Mouse (Mus musculus): ENCODE data around the gene Def6. TPM values are rescaled to one million over a fixed set of nuclear protein-coding genes. Genes with fewer than 3 reads are reported as not detected.
A peak's percentile ranks its signal among the peaks of the same experiment; 100 is the strongest.

Gene Def6
- polyA plus RNA-seq (2012; rRNA removed) = 5.6 and 5.9 TPM in 2 replicates

DNA sequence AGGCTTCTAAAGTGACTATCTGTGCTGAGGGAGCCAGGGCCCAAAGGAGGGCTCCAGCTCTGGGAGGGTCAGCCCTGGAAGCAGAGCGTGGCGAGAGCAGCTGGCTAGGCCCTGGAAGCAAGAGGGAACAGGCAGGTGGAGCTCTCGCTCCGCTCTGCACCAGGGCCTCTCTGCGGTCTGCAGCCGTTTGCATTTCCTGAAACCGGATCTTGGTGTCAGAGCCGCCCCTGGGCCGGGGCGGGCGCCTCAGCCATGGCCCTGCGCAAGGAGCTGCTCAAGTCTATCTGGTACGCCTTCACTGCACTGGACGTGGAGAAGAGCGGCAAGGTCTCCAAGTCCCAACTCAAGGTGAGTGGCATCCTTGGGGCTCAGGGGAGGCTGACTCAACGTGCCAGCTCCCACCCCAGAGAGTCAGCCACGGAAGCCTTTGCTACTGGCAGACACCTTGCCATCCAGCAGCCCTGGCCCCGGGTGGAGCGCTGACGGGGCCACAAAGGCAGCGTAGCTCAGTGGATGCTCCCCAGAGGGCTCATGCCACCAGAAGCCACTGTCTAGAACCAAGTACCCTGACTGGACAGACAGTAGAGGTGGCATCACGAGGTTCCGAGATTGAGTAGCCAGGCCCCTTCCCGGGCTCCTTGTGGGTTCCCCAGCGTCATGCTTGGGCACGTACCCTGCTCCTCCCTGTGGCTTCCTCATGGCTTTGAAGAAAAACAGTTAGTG lies at the start of gene Def6:
Def6 (plus strand) TSS at position 188 of the 723 bp plus-strand sequence.
- DNase-seq (ENCODE audit: extremely low spot score in 1 of 2, low spot score in 1 of 2) = peak in 1 of 2 experiments; percentile 32

DNA sequence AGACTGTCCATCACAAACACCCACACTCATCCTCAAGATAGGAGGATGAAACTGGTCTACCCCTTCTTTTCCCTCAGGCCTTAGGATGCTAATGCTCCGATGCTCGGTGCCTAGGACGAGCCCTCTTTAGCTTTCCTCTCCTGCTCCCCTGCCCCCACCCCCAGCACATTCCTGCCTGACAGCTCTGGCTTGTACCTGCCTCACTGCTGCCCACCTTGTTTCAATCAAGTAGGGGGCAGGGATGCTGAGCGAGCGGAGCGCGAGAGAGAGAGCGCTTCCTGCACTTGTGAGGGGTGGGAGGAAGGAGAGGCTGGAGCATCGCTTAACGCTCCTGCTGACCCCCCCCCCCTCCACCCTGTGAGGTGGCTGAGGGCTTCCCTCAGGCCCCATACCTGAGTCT lies 47.2 kb upstream of the Def6 start:
- DNase-seq (ENCODE audit: extremely low spot score in 1 of 2, low spot score in 1 of 2) = no peak

DNA sequence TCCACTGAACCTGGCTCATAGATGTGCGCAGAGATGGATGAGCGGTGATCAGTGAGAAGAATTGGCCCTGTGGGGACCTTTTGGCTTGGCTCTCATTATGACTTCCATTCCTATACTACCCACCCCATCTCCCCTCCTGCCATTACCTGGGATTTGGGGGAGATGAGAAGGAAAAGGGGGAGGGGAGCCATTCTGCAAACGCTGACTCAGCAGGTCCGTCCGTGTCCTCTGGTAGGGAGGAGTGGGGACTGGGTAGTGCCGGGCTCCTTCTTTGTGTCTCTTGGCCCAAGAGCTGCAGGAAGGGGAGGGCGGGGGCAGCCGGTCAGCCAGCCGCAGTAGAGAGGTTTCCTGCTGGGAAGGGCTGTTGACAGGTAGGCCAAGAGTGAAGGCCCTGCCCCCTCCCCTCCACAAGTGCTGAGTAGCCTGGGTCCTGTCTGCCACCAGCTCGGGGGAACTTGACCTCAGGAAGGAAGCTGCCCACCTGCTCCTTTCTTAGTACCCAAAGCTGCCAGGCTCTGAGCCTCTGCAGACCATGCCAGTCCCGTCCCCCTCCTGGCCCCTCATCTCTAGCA lies 46.2 kb upstream of the Def6 start:
- no peak for DNase-seq (ENCODE audit: extremely low spot score in 1 of 2, low spot score in 1 of 2)

DNA sequence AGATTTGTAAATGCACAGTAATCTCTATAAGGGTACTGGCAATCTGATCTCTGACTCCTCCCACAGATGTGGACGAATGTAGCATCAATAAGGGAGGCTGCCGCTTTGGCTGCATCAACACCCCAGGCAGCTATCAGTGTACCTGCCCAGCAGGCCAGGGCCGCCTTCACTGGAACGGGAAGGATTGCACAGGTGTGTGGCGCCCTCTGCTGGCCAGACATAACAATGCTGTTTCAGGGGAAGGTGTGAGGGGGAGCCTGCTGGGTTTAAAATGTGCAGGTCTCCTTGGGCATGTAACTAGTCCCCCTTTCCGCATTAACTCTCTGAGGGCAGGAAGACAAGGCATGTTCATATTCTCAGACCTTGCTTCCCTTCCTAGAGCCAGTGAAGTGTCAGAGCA lies 43.9 kb upstream of the Def6 start:
- peak in 1 of 2 experiments; percentile 86 for DNase-seq (ENCODE audit: extremely low spot score in 1 of 2, low spot score in 1 of 2)

DNA sequence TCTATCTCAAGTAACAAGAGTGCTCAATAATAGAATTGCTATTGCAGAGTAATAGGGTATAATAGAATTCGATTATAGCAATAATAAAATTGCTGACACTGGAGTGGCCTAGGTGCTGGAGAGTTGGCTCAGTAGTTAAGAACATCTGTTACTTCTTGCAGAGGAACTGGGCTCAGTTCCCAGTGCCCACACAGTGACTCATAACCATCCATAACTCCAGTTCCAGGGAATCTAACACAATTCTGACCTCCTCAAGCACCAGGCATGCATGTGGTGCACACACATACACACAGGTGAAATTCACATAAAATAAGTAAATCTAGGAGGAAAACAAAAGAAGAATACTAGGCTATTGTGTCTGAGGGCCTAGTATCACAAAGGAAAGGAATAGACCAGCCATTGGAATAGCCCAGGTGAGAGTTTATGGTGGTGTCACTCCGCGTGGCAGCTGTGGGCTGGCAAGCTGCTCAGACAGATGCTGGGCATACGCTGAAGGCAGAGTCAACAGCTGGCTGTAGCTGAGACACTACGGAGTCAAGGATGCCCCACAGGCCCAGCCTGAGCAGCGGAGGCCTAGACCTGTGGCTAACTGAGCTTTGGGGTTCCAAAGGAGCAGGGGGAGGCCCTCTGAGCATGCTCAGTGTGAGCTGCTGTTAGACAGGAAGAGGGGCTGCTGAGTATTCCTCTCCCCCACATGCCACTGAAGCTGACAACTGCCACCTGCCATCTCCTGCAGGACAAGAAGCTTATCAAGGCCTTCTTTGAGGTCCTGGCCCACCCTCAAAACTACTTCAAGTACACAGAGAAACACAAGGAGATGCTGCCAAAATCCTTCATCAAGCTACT lies 36.9 kb upstream of the Def6 start:
- DNase-seq (ENCODE audit: extremely low spot score in 1 of 2, low spot score in 1 of 2) = peak in 1 of 2 experiments; percentile 81

DNA sequence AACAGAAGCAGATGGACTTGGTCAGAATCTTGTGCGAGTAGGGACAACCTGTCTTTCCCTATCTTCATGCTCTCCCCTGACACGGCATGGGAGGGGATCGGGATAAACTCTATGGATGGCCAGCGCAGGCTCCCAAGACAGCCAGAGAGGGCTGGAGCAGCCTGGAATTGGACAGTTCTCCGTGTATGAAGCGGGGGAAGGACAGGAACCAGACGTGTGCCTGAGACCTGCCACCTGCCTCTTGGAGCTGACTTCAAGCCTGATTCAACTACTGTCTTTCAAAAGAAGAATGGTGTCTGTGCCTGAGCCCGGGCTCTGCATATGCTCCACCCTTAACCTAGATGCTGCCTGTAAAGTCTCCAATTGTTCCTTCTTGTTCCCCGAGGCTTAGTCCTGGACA lies 34.9 kb upstream of the Def6 start:
- DNase-seq (ENCODE audit: extremely low spot score in 1 of 2, low spot score in 1 of 2) = no peak

DNA sequence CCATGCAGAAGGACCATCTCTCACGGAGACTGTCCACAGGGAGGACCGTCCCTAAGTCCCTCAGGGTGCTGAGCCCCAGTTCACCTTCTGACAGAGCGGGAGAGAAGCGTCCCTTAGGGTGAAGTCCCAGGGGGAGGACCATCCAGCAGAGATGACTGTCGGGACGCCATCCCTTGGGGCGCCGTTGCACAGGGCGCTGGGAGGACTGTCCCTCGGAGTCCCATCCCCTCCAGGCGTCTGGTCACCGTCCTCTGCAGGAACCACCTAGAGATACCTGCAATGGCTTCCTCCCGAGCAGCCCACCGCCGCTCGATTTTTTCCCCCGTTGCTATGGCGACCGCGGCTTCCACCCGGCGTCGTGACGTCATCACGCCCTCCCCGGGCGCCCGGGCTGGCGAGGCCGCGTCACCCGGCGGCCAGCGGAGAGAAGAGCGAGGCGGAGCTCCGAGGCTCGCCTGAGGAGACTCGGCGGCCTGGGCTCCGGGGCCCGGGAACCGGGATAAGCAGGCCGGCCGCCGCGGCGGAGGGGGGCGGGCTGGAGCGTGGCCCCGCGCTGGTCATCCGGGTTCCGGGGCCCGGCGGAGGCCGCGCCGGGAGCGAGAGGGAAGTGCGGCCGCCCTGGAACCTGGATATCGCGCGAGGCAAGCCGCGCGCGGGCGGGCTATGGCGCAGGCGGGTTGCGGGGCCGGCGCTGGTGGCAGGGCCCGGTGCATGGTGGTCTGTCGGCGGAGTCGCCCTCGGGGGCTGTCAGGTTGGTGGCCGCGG lies 30.6 kb upstream of the Def6 start, which contains the start of gene Zfp523:
Zfp523 (plus strand) TSS at position 355 of the 765 bp plus-strand sequence.
- peak; percentile 68 to 88 for DNase-seq (ENCODE audit: extremely low spot score in 1 of 2, low spot score in 1 of 2)

DNA sequence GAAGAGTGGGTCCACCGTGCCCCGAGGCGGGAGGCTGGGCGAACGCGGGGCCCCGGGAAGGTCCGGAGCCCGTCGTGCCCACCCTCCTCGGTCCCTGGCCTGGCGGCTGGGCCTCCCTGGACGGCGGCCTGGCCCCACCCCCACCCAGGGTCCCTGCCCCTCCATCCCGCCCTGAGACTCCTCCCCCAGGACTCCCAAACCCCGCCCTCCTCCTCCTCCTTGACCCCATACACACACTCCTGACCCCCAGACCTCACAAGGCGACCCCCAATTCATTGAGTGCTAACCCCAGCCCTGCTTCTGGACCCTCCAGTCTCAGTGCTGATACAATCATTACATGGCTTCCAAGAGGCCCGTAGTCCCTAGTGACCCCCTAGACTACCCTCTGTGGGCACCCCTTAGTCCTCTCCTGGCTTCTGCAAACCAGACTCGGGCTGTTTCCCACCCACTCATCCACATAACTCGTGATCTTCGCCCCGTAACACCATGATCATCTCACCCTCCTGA lies 30.0 kb upstream of the Def6 start:
- DNase-seq (ENCODE audit: extremely low spot score in 1 of 2, low spot score in 1 of 2) = no peak

DNA sequence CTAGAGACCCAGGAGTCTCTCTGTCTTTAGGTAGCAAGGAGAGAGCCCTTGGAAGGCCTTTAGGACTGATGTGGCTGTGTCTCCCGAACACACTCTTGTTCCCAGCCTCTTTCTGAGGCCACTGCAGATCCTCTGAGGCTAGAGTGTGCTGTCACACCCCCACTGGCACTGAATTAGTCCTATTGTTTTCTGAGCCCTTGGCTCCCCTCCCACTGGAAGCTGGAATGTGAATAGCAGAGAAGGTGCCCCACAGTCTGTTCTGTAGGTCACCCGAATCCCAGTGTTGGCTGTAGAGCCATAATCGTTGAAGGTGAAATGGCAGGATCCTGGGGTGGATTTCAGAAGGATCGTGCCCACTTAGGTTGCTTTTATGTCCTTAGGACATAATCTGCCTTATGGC lies 27.2 kb upstream of the Def6 start:
- no peak for DNase-seq (ENCODE audit: extremely low spot score in 1 of 2, low spot score in 1 of 2)

DNA sequence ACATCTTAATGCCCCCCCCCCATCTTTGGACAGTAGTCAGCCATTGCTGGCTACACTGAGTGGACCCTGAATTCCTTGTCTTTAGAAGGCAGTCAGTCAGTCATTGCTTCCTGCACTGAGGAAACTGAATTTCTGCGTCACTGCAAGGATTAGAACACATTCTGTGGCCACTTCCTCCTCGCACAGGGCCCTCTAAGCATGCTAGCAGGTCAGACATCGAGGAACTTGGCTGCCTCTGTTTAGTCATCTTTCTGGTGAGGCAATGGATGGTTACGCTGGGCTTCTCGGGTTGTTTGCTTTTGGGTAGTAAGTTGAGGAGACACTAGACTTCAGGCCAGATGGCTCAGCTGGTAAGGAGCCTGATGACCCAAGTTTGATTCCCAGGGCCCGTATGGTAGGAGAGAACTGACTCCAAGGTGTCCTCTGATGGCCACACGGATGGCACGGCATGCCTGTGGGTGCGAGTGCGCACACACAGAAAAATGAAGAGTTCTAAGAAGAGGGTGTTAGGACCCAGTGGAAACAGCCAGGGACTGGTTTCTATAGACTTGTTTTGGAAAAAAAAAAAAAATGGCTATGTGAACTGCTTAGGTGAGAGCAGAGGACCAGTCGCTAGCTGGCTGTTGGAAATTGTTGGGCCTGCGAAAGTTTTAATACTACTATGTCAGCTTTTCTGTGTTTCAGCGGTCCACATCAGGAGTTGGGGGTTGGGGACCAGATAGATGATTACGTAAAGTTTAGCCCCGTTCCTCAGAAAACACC lies 26.6 kb upstream of the Def6 start:
- DNase-seq (ENCODE audit: extremely low spot score in 1 of 2, low spot score in 1 of 2) = no peak

DNA sequence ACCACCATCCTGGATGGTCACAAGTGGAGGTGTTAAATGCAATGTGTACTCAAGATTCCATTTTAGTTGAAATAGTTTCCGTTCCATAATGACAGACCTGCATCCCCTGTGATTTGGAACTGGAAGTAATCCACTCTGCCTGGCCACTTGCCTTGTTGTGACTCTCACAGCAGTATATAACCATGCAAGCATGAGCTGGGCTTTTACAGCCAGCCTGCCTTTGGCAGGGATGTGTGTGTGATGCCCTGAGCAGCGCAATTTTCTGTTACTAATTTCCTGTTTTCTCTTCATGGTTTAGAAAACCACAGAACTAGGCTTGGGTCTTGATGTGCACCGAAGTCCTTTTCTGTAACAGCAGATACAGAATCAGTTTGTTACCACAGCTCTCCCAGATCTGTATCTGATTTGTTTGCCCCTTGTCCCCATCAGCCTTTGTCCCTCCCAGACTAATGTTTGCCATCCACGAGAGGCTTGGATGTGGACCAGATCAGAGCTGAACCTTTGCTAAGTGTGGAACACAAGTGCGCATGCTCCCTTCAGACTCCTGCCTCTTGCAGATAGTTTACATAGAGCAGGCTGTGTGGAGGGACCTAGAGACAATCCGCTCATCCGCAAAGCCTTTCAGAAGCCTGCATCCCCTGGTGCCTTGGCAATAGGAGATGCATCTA lies 22.5 kb upstream of the Def6 start:
- no peak for DNase-seq (ENCODE audit: extremely low spot score in 1 of 2, low spot score in 1 of 2)

DNA sequence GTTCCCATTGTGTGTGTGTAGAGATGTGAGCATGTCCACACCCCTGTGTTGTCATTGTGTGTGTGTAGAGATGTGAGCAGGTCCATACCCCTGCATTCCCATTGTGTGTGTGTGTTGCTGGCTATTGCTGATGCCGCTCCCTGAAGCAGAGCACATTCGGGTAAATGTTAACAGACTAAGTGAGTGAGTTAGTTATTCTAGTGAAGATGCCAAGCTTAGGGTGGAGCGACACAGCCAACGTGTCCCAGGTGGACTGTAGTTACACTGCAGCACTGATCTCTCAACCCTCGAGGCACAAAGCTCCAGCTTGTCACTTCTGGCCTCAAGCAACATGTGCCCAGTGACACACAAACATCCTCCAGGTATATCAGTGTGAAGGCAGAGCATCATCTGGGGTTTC lies 19.3 kb upstream of the Def6 start:
- DNase-seq (ENCODE audit: extremely low spot score in 1 of 2, low spot score in 1 of 2) = no peak

DNA sequence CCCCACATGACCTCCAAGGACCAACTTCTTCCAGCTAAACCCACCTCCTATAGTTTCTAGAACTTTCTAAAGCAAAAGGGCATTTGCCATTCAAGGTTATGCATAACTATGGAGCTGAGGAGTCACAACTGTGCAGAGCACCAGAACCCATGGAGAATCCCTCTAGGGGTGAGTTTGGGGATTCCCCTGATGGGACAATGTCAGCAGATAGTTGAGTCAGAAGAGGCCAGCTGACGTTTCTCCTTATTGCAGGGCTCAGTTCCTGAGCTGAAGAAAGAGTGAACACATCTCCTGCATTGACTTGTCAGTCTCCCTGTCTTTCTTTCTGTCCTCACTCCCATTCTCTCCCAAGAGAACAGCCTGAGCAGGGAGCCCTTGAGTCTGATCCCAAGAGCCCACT lies 14.8 kb upstream of the Def6 start:
- DNase-seq (ENCODE audit: extremely low spot score in 1 of 2, low spot score in 1 of 2) = no peak

DNA sequence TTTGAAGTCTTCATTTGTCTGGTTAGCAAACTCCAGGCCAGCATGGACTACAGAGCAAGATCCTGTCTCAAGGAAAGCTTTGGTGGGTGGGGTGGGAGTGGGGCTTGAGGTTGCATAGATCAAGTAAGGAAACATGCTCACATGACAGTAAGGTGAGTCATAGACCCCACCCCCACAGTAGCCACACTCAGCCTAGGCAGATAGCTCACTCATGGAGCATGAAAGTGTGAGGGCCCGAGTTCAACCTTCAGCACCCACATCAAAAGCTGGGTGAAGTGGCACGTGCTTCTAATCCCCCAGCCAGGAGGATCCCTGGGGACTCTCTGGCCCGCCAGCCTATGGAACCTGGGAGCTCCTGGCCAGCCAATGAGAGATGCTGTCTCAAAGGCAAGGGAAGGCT lies 14.0 kb upstream of the Def6 start:
- DNase-seq (ENCODE audit: extremely low spot score in 1 of 2, low spot score in 1 of 2) = no peak

DNA sequence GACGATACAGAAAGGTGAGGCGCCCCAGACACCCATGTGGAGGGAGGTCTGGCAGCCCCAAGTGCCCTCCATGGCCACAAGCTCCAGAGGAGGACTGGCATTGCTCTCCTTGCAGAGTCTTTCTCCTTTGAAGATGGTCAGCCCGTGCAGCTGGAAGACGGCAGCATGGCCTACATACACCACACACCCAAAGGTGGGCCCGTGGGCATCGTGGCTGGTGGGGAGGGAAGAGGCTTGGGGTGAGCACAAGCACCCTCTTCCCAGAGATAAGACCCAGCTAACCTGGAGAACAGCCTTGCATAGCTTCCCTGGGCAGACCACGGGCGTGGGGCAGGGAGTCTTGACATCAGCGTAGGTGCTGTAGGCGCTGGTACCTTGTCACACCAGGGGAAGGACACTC lies 12.5 kb upstream of the Def6 start:
- DNase-seq (ENCODE audit: extremely low spot score in 1 of 2, low spot score in 1 of 2) = no peak

DNA sequence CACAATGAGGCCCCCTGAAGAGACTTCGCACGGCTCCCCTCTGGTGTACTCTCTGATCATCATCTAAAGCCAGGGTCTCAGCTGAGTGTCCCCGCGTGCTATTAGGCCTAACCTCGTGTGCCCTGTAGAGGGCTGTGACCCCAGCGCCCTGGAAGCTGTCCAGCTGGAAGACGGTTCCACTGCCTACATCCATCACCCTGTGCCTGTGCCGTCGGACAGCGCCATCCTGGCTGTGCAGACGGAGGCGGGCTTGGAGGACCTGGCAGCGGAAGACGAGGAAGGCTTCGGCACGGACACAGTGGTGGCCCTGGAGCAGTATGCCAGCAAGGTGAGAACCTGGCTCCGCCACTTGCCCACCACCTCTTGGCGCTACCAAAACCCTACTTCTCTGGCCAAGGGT lies 9.9 kb upstream of the Def6 start:
- DNase-seq (ENCODE audit: extremely low spot score in 1 of 2, low spot score in 1 of 2) = no peak

DNA sequence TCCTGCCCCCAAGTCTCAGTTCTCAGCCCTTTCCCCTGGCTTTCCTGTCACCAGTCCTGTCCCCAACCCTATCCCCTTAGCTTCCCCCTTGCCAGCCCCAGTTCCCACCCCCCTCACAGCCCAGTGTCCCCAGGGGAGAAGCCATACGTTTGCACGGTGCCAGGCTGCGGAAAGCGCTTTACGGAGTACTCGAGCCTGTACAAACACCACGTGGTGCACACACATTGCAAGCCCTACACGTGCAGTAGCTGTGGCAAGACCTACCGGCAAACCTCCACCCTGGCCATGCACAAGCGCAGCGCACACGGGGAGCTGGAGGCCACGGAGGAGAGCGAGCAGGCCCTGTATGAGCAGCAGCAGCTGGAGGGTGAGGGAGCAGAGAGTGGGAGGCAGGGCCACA lies 5.6 kb upstream of the Def6 start:
- DNase-seq (ENCODE audit: extremely low spot score in 1 of 2, low spot score in 1 of 2) = no peak

DNA sequence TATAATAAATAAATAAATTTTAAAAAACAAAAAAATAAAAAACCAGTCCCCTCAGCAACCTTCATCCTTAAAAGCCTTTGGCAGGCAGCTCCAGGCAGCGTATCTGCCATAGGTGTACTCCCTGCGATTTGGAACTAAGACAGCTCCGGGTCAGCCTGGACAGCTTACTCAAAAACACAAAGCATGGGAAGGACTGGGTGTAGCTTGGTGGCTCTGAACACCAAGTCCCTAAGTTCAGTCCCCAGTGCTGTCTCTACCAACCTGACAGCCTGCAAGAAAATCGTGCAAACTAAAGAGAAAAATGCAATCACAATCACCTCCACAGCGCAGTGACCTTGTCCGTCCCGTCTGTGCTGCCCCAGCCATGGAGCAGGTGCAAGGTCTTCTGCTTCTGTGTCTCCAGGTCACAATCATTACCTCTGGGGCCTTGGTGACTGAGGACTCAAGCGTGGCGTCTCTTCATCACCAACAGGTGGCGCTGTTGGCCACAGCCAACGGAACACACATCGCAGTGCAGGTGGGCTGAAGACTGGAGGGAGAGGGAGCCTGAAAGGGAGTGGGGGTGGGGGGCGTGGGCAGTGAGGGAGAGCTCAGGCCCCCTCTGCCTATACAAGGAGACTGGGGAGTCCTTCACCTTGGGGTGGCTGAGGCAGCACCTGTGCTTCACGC lies 3.4 kb upstream of the Def6 start:
- DNase-seq (ENCODE audit: extremely low spot score in 1 of 2, low spot score in 1 of 2) = peak in 1 of 2 experiments; percentile 56

DNA sequence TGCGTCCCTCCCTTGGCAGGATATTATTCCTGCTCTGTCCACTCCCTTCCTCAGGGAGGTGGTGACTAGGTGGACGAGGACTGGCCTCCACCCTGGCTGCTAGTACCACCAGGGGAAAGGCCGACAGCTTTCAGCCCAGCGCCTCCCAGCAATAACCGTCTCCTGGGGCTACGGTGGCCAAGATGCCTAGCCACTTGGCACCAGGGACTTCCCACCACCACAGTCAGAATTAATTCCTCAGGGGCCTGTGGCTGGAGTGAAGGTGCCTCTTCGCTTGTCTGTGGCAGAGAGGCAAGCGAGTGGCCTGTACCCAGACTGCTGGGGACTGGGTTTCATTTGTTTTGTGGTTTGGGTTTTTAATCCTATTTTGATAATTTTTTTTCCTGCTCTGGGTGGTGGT lies 2.1 kb upstream of the Def6 start:
- no peak for DNase-seq (ENCODE audit: extremely low spot score in 1 of 2, low spot score in 1 of 2)
